Mouse (Mus musculus): Measurements from ENCODE around the gene Chd3.
A peak's percentile ranks its signal among the peaks of the same experiment; 100 is the strongest.
"Not testable (repeated sequence)": the region's sequence is repeated elsewhere in the genome, so short reads cannot be mapped to it uniquely, and the experiment has no call there.

Gene Chd3

GRCm38 (mm10) chr11:69325628-69326407, 43.4 kb downstream of the Chd3 start, which contains the start of gene Kcnab3:
Gene Kcnab3, plus strand, starts transcription at chr11:69326258.
- DNase-seq (ENCODE audit: low spot score in 2 of 2) = peak; percentile 77 to 81

GRCm38 (mm10) chr11:69324749-69325148, 44.5 kb downstream of the Chd3 start:
- DNase-seq (ENCODE audit: low spot score in 2 of 2) = no peak

GRCm38 (mm10) chr11:69323667-69324111, 45.5 kb downstream of the Chd3 start, which contains the start of the genes Cntrob and Trappc1:
Gene Cntrob, minus strand, starts transcription at chr11:69323775.
Gene Trappc1, plus strand, starts transcription at chr11:69323980.
- peak; percentile 98 to 99 for DNase-seq (ENCODE audit: low spot score in 2 of 2)

GRCm38 (mm10) chr11:69322693-69323471, 46.3 kb downstream of the Chd3 start:
- DNase-seq (ENCODE audit: low spot score in 2 of 2) = no peak

- DNase-seq (ENCODE audit: low spot score in 2 of 2) = no peak
Observed at GRCm38 (mm10) chr11:69322010-69322409, 47.2 kb downstream of the Chd3 start.

GRCm38 (mm10) chr11:69321580-69321979, 47.6 kb downstream of the Chd3 start:
- no peak for DNase-seq (ENCODE audit: low spot score in 2 of 2)

- DNase-seq (ENCODE audit: low spot score in 2 of 2) = not testable (repeated sequence)
Observed at GRCm38 (mm10) chr11:69318000-69318399, 51.2 kb downstream of the Chd3 start.

GRCm38 (mm10) chr11:69316361-69316760, 52.8 kb downstream of the Chd3 start:
- DNase-seq (ENCODE audit: low spot score in 2 of 2) = no peak

- DNase-seq (ENCODE audit: low spot score in 2 of 2) = no peak
Observed at GRCm38 (mm10) chr11:69311266-69311665, 57.9 kb downstream of the Chd3 start.

GRCm38 (mm10) chr11:69306039-69306438, 63.2 kb downstream of the Chd3 start:
- no peak for DNase-seq (ENCODE audit: low spot score in 2 of 2)

- no peak for DNase-seq (ENCODE audit: low spot score in 2 of 2)
Observed at GRCm38 (mm10) chr11:69305291-69305690, 63.9 kb downstream of the Chd3 start.

GRCm38 (mm10) chr11:69302817-69303216, 66.4 kb downstream of the Chd3 start:
- DNase-seq (ENCODE audit: low spot score in 2 of 2) = no peak

- DNase-seq (ENCODE audit: low spot score in 2 of 2) = no peak
Observed at GRCm38 (mm10) chr11:69298231-69298630, 71.0 kb downstream of the Chd3 start.

GRCm38 (mm10) chr11:69297799-69298198, 71.4 kb downstream of the Chd3 start:
- no peak for DNase-seq (ENCODE audit: low spot score in 2 of 2)

- DNase-seq (ENCODE audit: low spot score in 2 of 2) = no peak
Observed at GRCm38 (mm10) chr11:69295286-69295685, 73.9 kb downstream of the Chd3 start.
